Mouse (Mus musculus) thymus, adult 2 months (tissue): ENCODE results near the gene Enox1.

Source experiments
- CTCF ChIP-seq: fragments of 200-500 bp; IDR thresholded peaks from 2 replicates; pipeline ENCODE4 v1.5.1; 2012; ENCODE audit warnings: mild to moderate bottlenecking, control low read depth, low read length, moderate library complexity, borderline replicate concordance; ENCODE audit not compliant: control insufficient read depth, poor library complexity, insufficient read depth; ENCODE audit errors: extremely low read depth
- POLR2A ChIP-seq: fragments of 200-500 bp; IDR thresholded peaks from 2 replicates; pipeline ENCODE4 v1.6.1; 2012; ENCODE audit warnings: mild to moderate bottlenecking, low read length, control low read depth, moderate library complexity; ENCODE audit not compliant: control insufficient read depth, poor library complexity, insufficient read depth; ENCODE audit errors: extremely low read depth

- no peak for TF ChIP-seq CTCF
- TF ChIP-seq POLR2A, result no peak
Observed at GRCm38 (mm10) chr14:77439426-77439825, 282.9 kb downstream of the Enox1 start.
